Comparison of ENCODE assay signal across 28 mouse cellular contexts in the genomic region with DNA sequence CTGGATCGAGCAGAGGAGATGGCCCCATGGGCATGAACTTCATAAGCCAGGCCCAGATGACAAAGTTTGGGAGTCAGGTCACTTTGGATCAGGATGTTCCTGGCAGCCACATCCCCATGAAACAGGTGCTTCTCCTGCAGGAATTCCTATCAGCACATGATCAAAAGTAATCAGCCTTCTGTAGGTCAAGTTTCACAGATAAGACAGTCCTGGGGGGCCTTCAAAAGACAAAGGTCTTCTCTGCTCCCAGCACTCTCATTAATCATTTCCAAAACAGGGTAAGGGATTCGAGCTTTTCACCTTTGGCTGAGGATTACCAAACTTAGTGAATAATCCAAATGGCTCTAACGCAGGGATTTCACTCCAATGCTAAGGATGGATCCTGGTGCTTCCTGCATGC. TPM values are rescaled to one million over a fixed set of nuclear protein-coding genes. Genes with fewer than 3 reads are reported as not detected.
DNase-seq lines count a peak whose midpoint lies in the region; ATAC-seq and TF ChIP-seq lines count a peak whose summit lies in the region.
"Had no signal": no experiment of that assay in that cellular context is flagged by ENCODE, and none has a peak within 500 bp of the region (broad histone marks: within the 10 kb centered on the region; RNA-seq: fewer than 3 reads in every experiment).

No protein-coding gene starts in this region.

- H3K36me3 ChIP-seq in intestine, embryonic 15.5 days = no peaks in the 10 kb centered on the region
- no peaks in the 10 kb centered on the region for H3K36me3 ChIP-seq in intestine, embryonic 16.5 days (ENCODE audit: control insufficient read depth, insufficient read depth, low read length)
- H3K36me3 ChIP-seq in liver, embryonic 14.5 days (replicated peaks; ENCODE audit: control insufficient read depth, insufficient read depth, low read depth) = no peaks in the 10 kb centered on the region
- H3K36me3 ChIP-seq in small intestine, adult 2 months (ENCODE audit: control insufficient read depth, insufficient read depth, low read length) = peaks cover 52% of the 10 kb centered on the region
- no peaks in the 10 kb centered on the region for H3K36me3 ChIP-seq in midbrain, embryonic 11.5 days (ENCODE audit: control insufficient read depth, insufficient read depth, low read length)
- H3K36me3 ChIP-seq: forebrain, embryonic 10.5 days; heart, embryonic 10.5 days; heart, embryonic 13.5 days had no signal

- no peak for TF ChIP-seq EP300 in liver, embryonic 14.5 days (IDR thresholded peaks at IDR 0.05; ENCODE audit: low read depth)

- H3K4me3 ChIP-seq in intestine, embryonic 15.5 days (replicated peaks) = no peak overlapping the region
- no peak overlapping the region for H3K4me3 ChIP-seq in intestine, embryonic 16.5 days (ENCODE audit: low read length)
- no peak overlapping the region for H3K4me3 ChIP-seq in liver, embryonic 14.5 days (ENCODE audit: insufficient read depth in 1 of 2, low read depth in 2 of 2, low read length in 2 of 2)
- no peak overlapping the region for H3K4me3 ChIP-seq in small intestine, adult 2 months (ENCODE audit: low read depth, low read length)
- no peak overlapping the region for H3K4me3 ChIP-seq in midbrain, embryonic 11.5 days (ENCODE audit: low read depth, low read length)
- H3K4me3 ChIP-seq: forebrain, embryonic 10.5 days; forebrain, embryonic 13.5 days; heart, adult 2 months; heart, embryonic 10.5 days; heart, embryonic 13.5 days had no signal

- no peak for TF ChIP-seq POLR2A in small intestine, adult 2 months (IDR thresholded peaks at IDR 0.05; ENCODE audit: low read depth, low read length)

- 40% methylated on average over 3 of the region's 3 CpGs for WGBS in intestine, embryonic 15.5 days
- WGBS in intestine, embryonic 16.5 days = 45% methylated on average over 3 of the region's 3 CpGs
- 30% methylated on average over 3 of the region's 3 CpGs for WGBS in liver, embryonic 14.5 days (ENCODE audit: insufficient replicate concordance)
- 18% methylated on average over 3 of the region's 3 CpGs for WGBS in small intestine, adult 2 months
- 67% methylated on average over 3 of the region's 3 CpGs for WGBS in midbrain, embryonic 11.5 days

- no peaks in the 10 kb centered on the region for H3K4me1 ChIP-seq in intestine, embryonic 15.5 days (replicated peaks)
- H3K4me1 ChIP-seq in intestine, embryonic 16.5 days (ENCODE audit: control insufficient read depth, insufficient read depth, low read length) = 0 out of 2 replicates have a peak, but pooled peaks cover 6% of the 10 kb centered on the region
- 0 out of 4 replicates have a peak, but pooled peaks cover 0 to 2% of the 10 kb centered on the region in 2 experiments for H3K4me1 ChIP-seq in liver, embryonic 14.5 days (replicated peaks; ENCODE audit: control insufficient read depth in 2 of 2, insufficient read depth in 2 of 2, low read length in 1 of 2)
- H3K4me1 ChIP-seq in small intestine, adult 2 months (ENCODE audit: control insufficient read depth, insufficient read depth, insufficient read length, low read length) = peaks cover 9% of the 10 kb centered on the region; the same call in 1 of the 2 replicates
- no peaks in the 10 kb centered on the region for H3K4me1 ChIP-seq in midbrain, embryonic 11.5 days (ENCODE audit: control insufficient read depth, insufficient read depth, low read length)
- H3K4me1 ChIP-seq: forebrain, embryonic 10.5 days; forebrain, embryonic 13.5 days; heart, embryonic 10.5 days; heart, embryonic 13.5 days had no signal

- peak; percentile 87 for ATAC-seq in intestine, embryonic 15.5 days
- ATAC-seq in intestine, embryonic 16.5 days = peak; percentile 91
- ATAC-seq in liver, embryonic 14.5 days (ENCODE audit: insufficient read depth) = peak; percentile 26; the same call in 1 of the 2 replicates
- no peak for ATAC-seq in midbrain, embryonic 11.5 days (ENCODE audit: low FRiP score)
- ATAC-seq: CD4-positive, CD25-positive, alpha-beta regulatory T cell, adult 4 months; forebrain, embryonic 13.5 days; forebrain, embryonic 16.5 days had no signal

- H3K27me3 ChIP-seq in intestine, embryonic 15.5 days (replicated peaks) = no peaks in the 10 kb centered on the region
- H3K27me3 ChIP-seq in intestine, embryonic 16.5 days (replicated peaks; ENCODE audit: control insufficient read depth, insufficient read depth, low read length) = no peaks in the 10 kb centered on the region
- H3K27me3 ChIP-seq in liver, embryonic 14.5 days (ENCODE audit: control insufficient read depth, insufficient read depth, low read length) = no peaks in the 10 kb centered on the region
- H3K27me3 ChIP-seq in small intestine, adult 2 months (ENCODE audit: control insufficient read depth, insufficient read depth, low read length) = no peaks in the 10 kb centered on the region
- H3K27me3 ChIP-seq in midbrain, embryonic 11.5 days (ENCODE audit: control insufficient read depth, insufficient read depth, low read length) = no peaks in the 10 kb centered on the region
- H3K27me3 ChIP-seq: forebrain, embryonic 13.5 days; heart, embryonic 13.5 days had no signal

- no peak overlapping the region for H3K27ac ChIP-seq in intestine, embryonic 15.5 days
- H3K27ac ChIP-seq in intestine, embryonic 16.5 days (ENCODE audit: low read length) = peak overlapping the region; percentile 48; the same call in 1 of the 2 replicates
- no peak overlapping the region for H3K27ac ChIP-seq in liver, embryonic 14.5 days
- H3K27ac ChIP-seq in small intestine, adult 2 months (ENCODE audit: insufficient read depth, low read depth, low read length) = peak overlapping the region; percentile 82
- H3K27ac ChIP-seq in midbrain, embryonic 11.5 days (ENCODE audit: low read depth, low read length) = no peak overlapping the region
- H3K27ac ChIP-seq: forebrain, embryonic 10.5 days; forebrain, embryonic 13.5 days; heart, adult 2 months; heart, embryonic 10.5 days; heart, embryonic 13.5 days; hindbrain, embryonic 14.5 days had no signal

- no peak for TF ChIP-seq CTCF in liver, embryonic 14.5 days (IDR thresholded peaks at IDR 0.05; ENCODE audit: low read depth)
- TF ChIP-seq CTCF in small intestine, adult 2 months (IDR thresholded peaks at IDR 0.05; ENCODE audit: extremely low read depth, insufficient read length, insufficient replicate concordance, low read depth, low read length) = no peak

- no peak overlapping the region for H3K4me2 ChIP-seq in intestine, embryonic 15.5 days (replicated peaks)
- 0 out of 2 replicates have a peak overlapping the region, but pooled peaks have one; percentile 2 for H3K4me2 ChIP-seq in intestine, embryonic 16.5 days (ENCODE audit: low read depth, low read length)
- no peak overlapping the region for H3K4me2 ChIP-seq in liver, embryonic 14.5 days (ENCODE audit: low read depth)
- H3K4me2 ChIP-seq in midbrain, embryonic 11.5 days = no peak overlapping the region
- H3K4me2 ChIP-seq: forebrain, embryonic 13.5 days; heart, embryonic 13.5 days; hindbrain, embryonic 14.5 days had no signal

- H3K9ac ChIP-seq in intestine, embryonic 15.5 days = no peak overlapping the region
- H3K9ac ChIP-seq in intestine, embryonic 16.5 days (ENCODE audit: low read depth, low read length) = no peak overlapping the region
- H3K9ac ChIP-seq in liver, embryonic 14.5 days (replicated peaks) = no peak overlapping the region
- no peak overlapping the region for H3K9ac ChIP-seq in midbrain, embryonic 11.5 days (ENCODE audit: low read length)
- H3K9ac ChIP-seq: forebrain, embryonic 13.5 days; heart, embryonic 13.5 days; hindbrain, embryonic 14.5 days had no signal

- no peaks in the 10 kb centered on the region for H3K9me3 ChIP-seq in intestine, embryonic 15.5 days
- no peaks in the 10 kb centered on the region for H3K9me3 ChIP-seq in intestine, embryonic 16.5 days (ENCODE audit: control insufficient read depth, low read length)
- no peaks in the 10 kb centered on the region for H3K9me3 ChIP-seq in liver, embryonic 14.5 days (ENCODE audit: control insufficient read depth, low read length)
- no peaks in the 10 kb centered on the region for H3K9me3 ChIP-seq in midbrain, embryonic 11.5 days (ENCODE audit: control insufficient read depth, low read length)
- H3K9me3 ChIP-seq: forebrain, embryonic 10.5 days; forebrain, embryonic 13.5 days; heart, embryonic 10.5 days; heart, embryonic 13.5 days had no signal

- no peak for DNase-seq in liver, embryonic 14.5 days (ENCODE audit: low read depth in 3 of 3, low spot score in 3 of 3)
- DNase-seq in kidney, postnatal 25 days = no peak
- no peak for DNase-seq in embryo, embryonic 10.5 days (ENCODE audit: low spot score)
- DNase-seq in midbrain, embryonic 11.5 days (ENCODE audit: low spot score, missing footprints) = no peak
- DNase-seq: adrenal gland, adult 2 months; adrenal gland, postnatal 14 days; cerebellum, adult 11 months; cerebellum, adult 2 months; cerebellum, adult 9-11 months; cerebellum, postnatal 25 days; gastrocnemius, postnatal 10 days; gastrocnemius, postnatal 36 days; heart, adult 2 months; heart, postnatal 14 days; heart, postnatal 4 days had no signal

RNA-seq across cellular contexts. Expression of gene Magohb, which starts 11.7 kb away (rescaled TPM):
- 53.8 and 68.5 TPM in 2 replicates for polyA plus RNA-seq in intestine, embryonic 15.5 days (2015; fragmentation: Nextera tagmentation; extraction: Ambion mirVana)
- polyA plus RNA-seq in intestine, embryonic 16.5 days (2015; fragmentation: Nextera tagmentation; extraction: Ambion mirVana) = 46.1 and 48.2 TPM in 2 replicates
- 9.3 and 14.4 TPM in 2 replicates for polyA plus RNA-seq in liver, embryonic 14.5 days (2012; rRNA removed)
- 30.1 and 34.9 TPM in 2 replicates for polyA plus RNA-seq in liver, embryonic 14.5 days (2014; fragmentation: Nextera tagmentation; extraction: Ambion mirVana)
- polyA plus RNA-seq in small intestine, adult 2 months (2012; rRNA removed) = 0.30 and 0.34 TPM in 2 replicates
- polyA plus RNA-seq in midbrain, embryonic 11.5 days (2014; fragmentation: Nextera tagmentation; extraction: Ambion mirVana) = 54.3 and 54.5 TPM in 2 replicates
- polyA plus RNA-seq: adrenal gland, adult 2 months had no signal

RNA-seq across cellular contexts. Expression of gene Styk1, which starts 48.6 kb away (rescaled TPM):
- polyA plus RNA-seq in intestine, embryonic 15.5 days (2015; fragmentation: Nextera tagmentation; extraction: Ambion mirVana) = 11.3 and 13.8 TPM in 2 replicates
- 15.2 and 16.5 TPM in 2 replicates for polyA plus RNA-seq in intestine, embryonic 16.5 days (2015; fragmentation: Nextera tagmentation; extraction: Ambion mirVana)
- 0.32 and 0.47 TPM in 2 replicates for polyA plus RNA-seq in liver, embryonic 14.5 days (2012; rRNA removed)
- 0.65 and 0.72 TPM in 2 replicates for polyA plus RNA-seq in liver, embryonic 14.5 days (2014; fragmentation: Nextera tagmentation; extraction: Ambion mirVana)
- 10.4 and 33.0 TPM in 2 replicates for polyA plus RNA-seq in small intestine, adult 2 months (2012; rRNA removed)
- polyA plus RNA-seq in midbrain, embryonic 11.5 days (2014; fragmentation: Nextera tagmentation; extraction: Ambion mirVana) = 0.34 and 0.86 TPM in 2 replicates
- polyA plus RNA-seq: adrenal gland, adult 2 months; CD4-positive, CD25-positive, alpha-beta regulatory T cell, adult 4 months had no signal

RNA-seq across cellular contexts. Expression of gene Klra2, which starts 57.6 kb away (rescaled TPM):
- 0.50 and 0.68 TPM in 2 replicates for polyA plus RNA-seq in intestine, embryonic 15.5 days (2015; fragmentation: Nextera tagmentation; extraction: Ambion mirVana)
- 0.82 and 1.0 TPM in 2 replicates for polyA plus RNA-seq in intestine, embryonic 16.5 days (2015; fragmentation: Nextera tagmentation; extraction: Ambion mirVana)
- 0.14 and 0.35 TPM in 2 replicates for polyA plus RNA-seq in liver, embryonic 14.5 days (2012; rRNA removed)
- 0.16 and 0.52 TPM in 2 replicates for polyA plus RNA-seq in liver, embryonic 14.5 days (2014; fragmentation: Nextera tagmentation; extraction: Ambion mirVana)
- polyA plus RNA-seq in small intestine, adult 2 months (2012; rRNA removed) = 0.13 and 0.28 TPM in 2 replicates
- not detected in 2 replicates for polyA plus RNA-seq in midbrain, embryonic 11.5 days (2014; fragmentation: Nextera tagmentation; extraction: Ambion mirVana)
- polyA plus RNA-seq: embryonic facial prominence, embryonic 11.5 days; embryonic facial prominence, embryonic 14.5 days; forebrain, embryonic 10.5 days; forebrain, embryonic 13.5 days; forebrain, embryonic 16.5 days; heart, embryonic 10.5 days; heart, embryonic 13.5 days; hindbrain, embryonic 11.5 days had no signal

Comparison
In these comparisons a context has a peak if more than half of its experiments do, and no peak if none do; other contexts are left out.
1. H3K27ac ChIP-seq: peak in intestine, embryonic 16.5 days (single experiment) and small intestine, adult 2 months (single experiment); none in intestine, embryonic 15.5 days (single experiment), liver, embryonic 14.5 days (single experiment) and midbrain, embryonic 11.5 days (single experiment).